Mouse (Mus musculus): Measurements from ENCODE around the gene Lamc1. TPM values are rescaled to one million over a fixed set of nuclear protein-coding genes. Genes with fewer than 3 reads are reported as not detected.

Gene Lamc1
- total and polyA plus RNA-seq, 3 experiments: 13.1 to 174 (median 32.4) TPM

GRCm38 (mm10) chr1:153367048-153367447, 34.5 kb upstream of the Lamc1 start:
- H3K36me3 ChIP-seq (ENCODE audit: control insufficient read depth in 1 of 2, insufficient read depth in 2 of 2, low read length in 2 of 2): no peaks in the 10 kb centered on the region
- peaks cover 0 to 5% of the 10 kb centered on the region in 2 experiments; a peak in 1 of 4 replicates for H3K4me1 ChIP-seq (ENCODE audit: control insufficient read depth in 1 of 2, insufficient read depth in 2 of 2, low read length in 2 of 2)
- H3K4me3 ChIP-seq (ENCODE audit: control insufficient read depth in 1 of 2, insufficient read depth in 1 of 2, low read depth in 2 of 2, low read length in 2 of 2): no peak overlapping the region
- no peak overlapping the region for H3K9ac ChIP-seq (ENCODE audit: control insufficient read depth, low read depth, low read length, poor library complexity, severe bottlenecking)
- no peak overlapping the region for H3K27ac ChIP-seq (ENCODE audit: control insufficient read depth, low read depth, low read length)
- TF ChIP-seq SIN3A (IDR thresholded peaks at IDR 0.05; ENCODE audit: low read length) (no peak), POLR2A (IDR thresholded peaks at IDR 0.05; ENCODE audit: control insufficient read depth in 1 of 2, insufficient read depth in 1 of 2, low read depth in 1 of 2, low read length in 2 of 2, poor library complexity in 1 of 2) (no peak), ZMIZ1 (IDR thresholded peaks at IDR 0.05; ENCODE audit: low read depth, low read length) (no peak), MYB (IDR thresholded peaks at IDR 0.05; ENCODE audit: low read depth, low read length) (no peak), NELFE (IDR thresholded peaks at IDR 0.05; ENCODE audit: low read depth, low read length) (no peak), GATA1 (IDR thresholded peaks at IDR 0.05; ENCODE audit: low read depth, low read length) (no peak), NRF1 (IDR thresholded peaks at IDR 0.05; ENCODE audit: insufficient read depth, low read depth, low read length, poor library complexity, severe bottlenecking) (no peak)
- no peaks in the 10 kb centered on the region; a peak in 2 of 4 replicates for H3K27me3 ChIP-seq (ENCODE audit: control insufficient read depth in 1 of 2, insufficient read depth in 2 of 2, low read length in 2 of 2)
- H3K79me2 ChIP-seq (ENCODE audit: control insufficient read depth, insufficient read depth, low read length, poor library complexity): no peaks in the 10 kb centered on the region
- H3K9me3 ChIP-seq (replicated peaks; ENCODE audit: insufficient read depth, low read length): no peaks in the 10 kb centered on the region
- peak; percentile 28 for DNase-seq (ENCODE audit: low read depth, low spot score)

- peaks cover 0 to 1% of the 10 kb centered on the region in 2 experiments; a peak in 3 of 4 replicates for H3K27me3 ChIP-seq (ENCODE audit: control insufficient read depth in 1 of 2, insufficient read depth in 2 of 2, low read length in 2 of 2)
- no peaks in the 10 kb centered on the region for H3K9me3 ChIP-seq (replicated peaks; ENCODE audit: insufficient read depth, low read length)
- no peaks in the 10 kb centered on the region for H3K36me3 ChIP-seq (ENCODE audit: control insufficient read depth in 1 of 2, insufficient read depth in 2 of 2, low read length in 2 of 2)
- TF ChIP-seq E2F4 (IDR thresholded peaks at IDR 0.05; ENCODE audit: borderline replicate concordance, low read depth, low read length): no peak
- TF ChIP-seq MAZ (IDR thresholded peaks at IDR 0.05; ENCODE audit: low read depth, low read length): no peak
- no peak for TF ChIP-seq RAD21 (IDR thresholded peaks at IDR 0.05; ENCODE audit: low read depth, low read length)
- TF ChIP-seq ZKSCAN1 (IDR thresholded peaks at IDR 0.05; ENCODE audit: low read depth, low read length): no peak
- TF ChIP-seq CHD2 (IDR thresholded peaks at IDR 0.05; ENCODE audit: low read length): no peak
- TF ChIP-seq UBTF (IDR thresholded peaks at IDR 0.05; ENCODE audit: borderline replicate concordance, insufficient read depth, low read depth, low read length): no peak
- TF ChIP-seq MEF2A (IDR thresholded peaks at IDR 0.05; ENCODE audit: extremely low read depth, insufficient replicate concordance, low read depth, low read length, poor library complexity, severe bottlenecking): no peak
- no peak for TF ChIP-seq KAT2A (conservative IDR thresholded peaks at IDR 0.05; ENCODE audit: low read depth, low read length)
- TF ChIP-seq MXI1 (IDR thresholded peaks at IDR 0.05; ENCODE audit: low read depth, low read length): no peak
- no peaks in the 10 kb centered on the region for H3K79me2 ChIP-seq (ENCODE audit: control insufficient read depth, insufficient read depth, low read length, poor library complexity)
- H3K4me1 ChIP-seq (ENCODE audit: control insufficient read depth in 1 of 2, insufficient read depth in 2 of 2, low read length in 2 of 2): no peaks in the 10 kb centered on the region
- no peak for DNase-seq (ENCODE audit: low read depth, low spot score)
- H3K9ac ChIP-seq (ENCODE audit: control insufficient read depth, low read depth, low read length, poor library complexity, severe bottlenecking): no peak overlapping the region
- no peak overlapping the region for H3K4me3 ChIP-seq (ENCODE audit: control insufficient read depth in 1 of 2, insufficient read depth in 1 of 2, low read depth in 2 of 2, low read length in 2 of 2)
- H3K27ac ChIP-seq (ENCODE audit: control insufficient read depth, low read depth, low read length): no peak overlapping the region
Measured at GRCm38 (mm10) chr1:153361926-153362325, 29.3 kb upstream of the Lamc1 start.

Measured in MEL (cell line).